Mouse (Mus musculus) thymus, postnatal 36 days (tissue): ENCODE data around the gene Tcp11.

Experiments used
- DNase-seq, 2 experiments: peaks; one replicate each; pipeline ENCODE4 v3.0.0; 2022; ENCODE audit warnings: mixed read lengths in 2 of 2

Tcp11 gene

GRCm38 (mm10) chr17:28084395-28084905 lies 4.0 kb upstream of the Tcp11 start:
- no peak for DNase-seq

DNA sequence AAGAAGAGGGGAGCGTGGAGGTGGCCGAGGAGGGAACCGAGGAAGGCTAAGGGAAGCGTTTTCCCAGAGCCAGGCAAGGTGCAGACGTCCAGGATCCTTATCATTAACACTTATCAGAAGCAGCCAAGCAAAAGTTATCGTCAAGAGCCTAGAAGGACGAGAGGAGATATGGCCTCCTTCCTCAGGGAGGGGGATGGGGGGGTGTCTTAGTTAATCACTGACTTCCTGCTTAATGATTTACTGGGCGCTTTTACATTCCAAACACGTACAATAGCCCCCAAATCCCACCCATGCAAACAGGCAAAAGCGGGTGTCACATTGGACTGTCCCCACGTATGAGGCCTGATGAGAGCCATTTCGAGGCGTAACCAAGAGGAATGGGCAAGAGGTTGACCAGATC lies 2.4 kb upstream of the Tcp11 start:
- DNase-seq = no peak

DNA sequence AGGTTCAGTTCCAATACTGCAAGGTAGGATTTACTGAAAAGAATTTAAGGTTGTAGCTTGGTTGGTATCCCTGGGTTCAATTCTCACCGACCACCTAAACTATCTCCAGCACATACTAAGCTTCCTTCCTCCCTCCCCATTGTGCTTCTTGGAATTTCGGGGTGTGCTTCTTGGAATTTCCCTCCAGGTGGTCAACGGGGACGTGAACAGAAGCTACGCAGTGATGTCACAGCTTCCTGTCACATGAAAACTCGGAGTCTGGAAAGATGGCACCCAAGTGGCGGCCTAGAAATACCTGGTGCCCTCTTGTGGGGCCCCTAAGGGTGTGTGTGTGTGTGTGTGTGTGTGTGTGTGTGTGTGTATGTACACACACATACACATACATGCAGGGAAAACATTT lies 1.4 kb upstream of the Tcp11 start:
- DNase-seq = no peak

DNA sequence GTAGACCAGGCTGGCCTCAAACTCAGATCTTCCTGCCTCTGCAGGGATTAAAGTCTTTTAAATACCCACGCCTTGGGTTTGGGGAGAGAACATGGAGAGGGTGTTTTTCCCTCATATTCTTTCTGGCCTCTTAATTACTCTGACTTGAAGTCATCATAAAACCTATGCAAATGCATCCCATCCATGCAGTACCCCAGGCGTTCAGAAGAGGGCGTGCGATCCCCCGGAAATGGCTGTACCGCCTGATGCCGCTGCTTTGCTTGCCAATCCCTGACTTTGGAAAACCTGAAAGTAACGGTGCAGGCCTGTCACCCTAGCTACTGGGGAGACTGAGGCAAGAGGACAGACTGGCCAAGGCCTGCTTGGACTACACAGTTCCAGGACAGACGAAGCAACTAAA lies 946 bp upstream of the Tcp11 start:
- peak; percentile 47 to 52 for DNase-seq

- no peak for DNase-seq
Observed at GRCm38 (mm10) chr17:28080817-28081165, 352 bp upstream of the Tcp11 start.

DNA sequence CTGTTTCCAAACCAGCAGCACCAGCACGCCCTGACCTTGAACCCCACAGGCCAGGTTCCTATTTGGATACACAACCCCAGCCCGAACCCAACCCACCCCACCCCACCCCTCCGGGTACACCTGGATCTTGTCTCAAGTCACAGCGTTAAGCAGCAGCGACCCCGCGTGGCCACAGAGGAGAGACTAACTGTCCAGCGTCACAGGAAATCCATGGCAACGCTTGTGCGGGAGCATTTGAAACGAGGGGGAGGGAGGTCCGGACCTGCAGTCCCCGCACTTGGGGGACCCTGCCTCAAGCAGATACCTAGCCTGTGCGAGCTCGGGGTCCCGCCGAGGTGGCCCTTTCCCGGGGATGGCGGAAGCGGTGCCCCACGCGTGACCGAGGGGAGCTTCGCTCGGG lies 821 bp downstream of the Tcp11 start:
- peak; percentile 89 to 90 for DNase-seq

- DNase-seq = no peak
Observed at GRCm38 (mm10) chr17:28078028-28078427, 2.4 kb downstream of the Tcp11 start.

DNA sequence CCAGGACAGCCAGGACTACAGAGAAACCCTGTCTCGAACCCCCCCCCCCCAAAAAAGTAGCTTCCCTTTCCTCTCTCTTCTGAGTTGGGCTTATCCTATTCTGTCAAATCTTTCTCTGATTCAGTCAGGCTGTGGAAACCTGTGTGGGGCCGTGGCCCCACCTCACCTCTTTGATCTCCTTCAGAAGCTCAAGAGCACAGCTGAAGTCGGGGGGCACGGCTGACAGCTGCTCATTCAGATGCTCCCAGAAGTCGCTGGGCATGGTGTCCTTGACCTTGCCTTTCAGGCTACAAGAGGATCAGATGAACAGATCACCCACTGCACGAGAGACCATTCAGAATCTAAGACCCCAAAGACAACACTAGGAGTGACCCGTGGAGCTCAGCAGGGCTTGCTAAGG lies 6.0 kb downstream of the Tcp11 start:
- peak; percentile 37 to 55 for DNase-seq

GRCm38 (mm10) chr17:28072730-28073129 lies 7.7 kb downstream of the Tcp11 start:
- no peak for DNase-seq

DNA sequence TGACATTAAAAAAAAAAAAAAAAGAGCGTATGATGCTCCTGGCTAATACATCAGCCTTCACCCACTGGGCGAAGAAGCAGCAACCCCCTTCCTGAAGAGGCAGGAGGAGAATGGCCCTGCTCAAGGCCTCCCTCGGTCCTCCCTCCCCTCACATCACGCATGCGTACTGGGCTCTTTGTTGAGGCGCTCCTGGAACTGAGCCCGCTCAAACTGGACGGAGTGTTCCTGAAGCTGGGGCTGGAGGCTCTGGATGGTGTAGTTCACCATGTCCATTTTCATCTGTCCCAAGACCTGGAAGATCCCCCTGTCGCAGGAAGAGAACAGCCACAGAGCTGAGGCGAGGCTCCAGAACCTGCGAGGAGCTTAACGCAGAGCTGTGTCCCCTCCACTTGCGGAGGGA lies 10.2 kb downstream of the Tcp11 start:
- DNase-seq = no peak

DNA sequence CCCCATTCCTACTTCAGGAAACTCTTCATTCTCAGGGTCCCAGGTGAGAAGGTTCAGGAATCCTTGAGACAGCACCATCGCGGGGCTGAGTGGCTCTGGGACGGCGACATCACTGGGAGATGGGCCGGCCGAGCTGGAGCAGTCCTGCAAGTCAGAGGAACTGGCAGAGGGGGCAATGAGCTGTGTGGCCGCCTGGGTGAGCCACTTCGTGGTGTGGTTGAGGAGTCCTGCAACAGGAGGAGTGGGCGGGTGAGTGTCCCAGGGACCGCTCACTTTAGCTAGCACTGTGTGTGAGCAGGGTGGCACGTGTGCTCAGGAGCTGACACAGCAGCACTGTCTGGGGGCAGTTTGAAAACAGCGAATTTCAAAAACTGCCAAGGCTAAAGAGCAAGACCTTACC lies 11.0 kb downstream of the Tcp11 start:
- DNase-seq = no peak

GRCm38 (mm10) chr17:28067303-28067702 lies 13.1 kb downstream of the Tcp11 start:
- DNase-seq = no peak

- DNase-seq = no peak
Observed at GRCm38 (mm10) chr17:28063163-28063562, 17.3 kb downstream of the Tcp11 start.

DNA sequence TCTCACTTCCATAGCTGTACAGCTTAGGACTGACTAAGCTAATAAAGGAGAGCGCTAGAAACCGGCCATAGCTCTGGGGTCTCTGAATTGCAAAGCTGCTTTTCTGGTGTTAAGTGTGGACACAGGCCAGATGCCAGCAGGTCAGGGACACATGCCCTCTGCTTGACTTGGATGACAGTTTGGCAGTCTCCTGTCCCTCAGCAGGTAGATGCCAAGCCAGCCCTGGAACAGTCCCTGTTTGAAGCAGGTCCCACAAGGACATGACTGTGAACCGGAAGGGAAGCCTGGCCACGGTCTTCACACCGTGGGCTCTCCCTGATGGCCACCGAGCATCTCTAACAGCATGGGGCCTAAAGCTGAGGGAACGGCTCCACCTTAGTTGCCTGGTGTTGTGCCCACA lies 17.7 kb downstream of the Tcp11 start:
- no peak for DNase-seq

- peak; percentile 25 to 30 for DNase-seq
Observed at GRCm38 (mm10) chr17:28061472-28061871, 19.0 kb downstream of the Tcp11 start.

- DNase-seq = no peak
Observed at GRCm38 (mm10) chr17:28060681-28061080, 19.8 kb downstream of the Tcp11 start.

DNA sequence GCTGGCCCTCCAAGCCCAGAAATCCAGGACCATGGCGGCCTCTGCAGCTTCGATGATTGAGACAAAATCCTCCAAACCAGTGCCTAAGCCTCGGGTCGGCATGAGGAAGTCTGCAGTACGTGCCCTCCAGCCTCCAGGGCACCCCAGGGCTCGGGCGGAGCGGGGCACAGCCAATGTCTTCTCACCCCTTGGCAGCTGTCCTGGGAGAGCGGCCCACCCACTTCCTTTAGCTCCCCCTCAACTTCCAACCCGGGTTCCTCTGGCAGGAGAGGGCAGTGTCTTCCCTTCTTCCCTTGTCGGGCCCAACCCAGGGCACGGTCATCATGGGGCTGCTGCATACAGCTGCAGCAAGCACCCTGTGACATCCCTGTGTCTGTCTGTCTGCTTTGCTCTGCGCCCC lies 22.1 kb downstream of the Tcp11 start:
- DNase-seq = no peak

GRCm38 (mm10) chr17:28052293-28052863 lies 28.1 kb downstream of the Tcp11 start:
- DNase-seq = no peak

- DNase-seq = no peak
Observed at GRCm38 (mm10) chr17:28050210-28050609, 30.2 kb downstream of the Tcp11 start.

GRCm38 (mm10) chr17:28048425-28048824 lies 32.0 kb downstream of the Tcp11 start:
- peak; percentile 40 to 55 for DNase-seq

DNA sequence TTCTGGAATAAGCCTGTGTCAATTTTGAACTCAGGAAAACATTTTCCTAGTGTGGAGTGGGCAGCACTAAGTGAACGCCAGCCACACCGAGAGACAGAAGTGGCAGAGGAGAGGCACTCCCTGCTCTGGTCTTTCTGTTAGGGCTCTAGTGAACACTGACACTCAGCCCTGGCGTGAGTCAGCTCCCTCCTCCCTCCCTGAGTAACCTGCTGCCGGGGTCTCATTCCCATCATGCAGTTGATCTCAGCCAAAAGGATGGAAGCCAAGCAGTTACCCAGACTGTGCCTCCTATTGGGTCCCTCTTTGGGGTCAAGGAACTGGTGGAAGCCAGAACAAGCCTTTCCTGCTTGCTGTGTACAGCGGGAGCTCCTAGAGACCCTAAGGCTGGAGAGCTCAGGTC lies 32.9 kb downstream of the Tcp11 start:
- DNase-seq = no peak

DNA sequence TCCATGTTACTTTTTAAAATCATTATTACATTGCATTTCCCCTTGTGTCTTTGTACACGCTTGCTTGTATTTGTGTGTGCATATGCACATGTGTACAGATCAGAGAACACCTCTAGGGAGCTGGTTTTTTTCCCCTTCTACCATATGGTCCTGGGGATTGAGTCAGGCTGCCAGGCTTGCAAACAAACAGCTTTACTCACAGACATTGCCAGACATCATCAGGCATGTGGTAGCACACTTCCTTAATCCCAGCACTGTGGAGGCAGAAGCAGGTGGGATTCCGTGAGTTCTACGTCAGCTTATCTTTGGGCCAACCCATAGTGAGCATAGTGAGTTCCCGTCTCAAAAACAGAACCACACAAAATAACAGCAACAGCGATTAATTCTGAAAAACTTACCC lies 33.4 kb downstream of the Tcp11 start:
- DNase-seq = no peak

- no peak for DNase-seq
Observed at GRCm38 (mm10) chr17:28042299-28042771, 38.1 kb downstream of the Tcp11 start.

GRCm38 (mm10) chr17:28041298-28041697 lies 39.1 kb downstream of the Tcp11 start:
- no peak for DNase-seq

DNA sequence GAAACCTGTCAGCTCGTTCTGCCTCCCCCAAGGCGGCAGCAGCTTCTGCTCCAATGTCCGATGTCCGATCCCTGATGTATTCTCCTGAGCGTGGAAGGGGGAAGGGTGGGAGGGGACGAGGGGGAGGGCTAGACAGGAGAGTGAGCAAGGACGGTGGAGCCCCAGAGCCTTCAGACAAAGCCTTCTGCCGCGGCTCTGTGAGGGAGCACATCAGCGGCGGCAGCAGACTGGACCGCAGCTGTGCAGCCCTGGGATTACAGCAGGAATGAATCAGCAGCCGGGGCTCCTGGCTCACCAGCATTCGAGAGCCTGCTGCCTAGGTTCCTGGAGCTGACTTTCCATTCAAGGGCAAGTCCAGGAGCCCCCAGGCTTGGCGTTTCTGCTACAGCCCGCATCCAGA lies 39.8 kb downstream of the Tcp11 start:
- DNase-seq = no peak
